Mouse (Mus musculus) layer of hippocampus, adult 2 months (tissue): ENCODE data around the gene Ppp3ca. TPM values are rescaled to one million over a fixed set of nuclear protein-coding genes. Genes with fewer than 3 reads are reported as not detected.
A peak's percentile ranks its signal among the peaks of the same experiment; 100 is the strongest.

Experiments used
- DNase-seq, 2 experiments: peaks; one replicate each; pipeline ENCODE4 v3.0.0; 2022; ENCODE audit warnings: low spot score in 2 of 2
- H3K27ac ChIP-seq: fragments of 200-600 bp; 2 replicates; pipeline ENCODE4 v1.8.1; 2022
- H3K4me3 ChIP-seq: fragments of 200-600 bp; 2 replicates; pipeline ENCODE4 v1.8.1; 2022; ENCODE audit warnings: mild to moderate bottlenecking
- CTCF ChIP-seq: fragments of 200-600 bp; conservative IDR thresholded peaks from 2 replicates; pipeline ENCODE4 v1.8.1; 2022; ENCODE audit warnings: antibody characterized with exemption, mild to moderate bottlenecking, moderate library complexity
- total RNA-seq, 2 experiments: library from RNA; stranded (reverse); gene quantifications; 2 replicates each; pipeline ENCODE4 v1.2.3; 2021

Gene Ppp3ca
- total RNA-seq, 2 experiments from 2014 or later: 1,343 to 1,371 TPM

DNA sequence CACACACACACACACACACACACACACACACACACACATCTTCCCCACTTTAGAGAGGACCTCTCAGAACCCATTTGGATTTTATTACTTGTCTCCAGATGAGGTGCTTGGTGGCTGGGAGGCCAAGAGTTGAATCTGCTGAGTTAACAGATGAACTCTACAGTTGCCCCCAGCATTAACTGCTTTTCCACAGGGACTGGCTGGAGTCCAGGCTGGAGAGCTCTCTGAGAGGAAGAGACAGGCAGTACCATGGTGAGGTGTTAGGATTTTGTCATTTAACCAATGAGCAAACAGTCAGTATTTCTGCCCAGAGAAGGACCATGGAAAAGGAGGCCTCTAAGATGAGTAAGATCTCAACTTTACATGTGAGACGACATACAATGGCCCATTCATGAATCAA is 179.1 kb downstream of the Ppp3ca start:
- Histone ChIP-seq H3K4me3 (no peak overlapping the region), H3K27ac (peak overlapping the region; percentile 39; the same call in 1 of the 2 replicates)
- no peak for DNase-seq
- no peak for TF ChIP-seq CTCF

DNA sequence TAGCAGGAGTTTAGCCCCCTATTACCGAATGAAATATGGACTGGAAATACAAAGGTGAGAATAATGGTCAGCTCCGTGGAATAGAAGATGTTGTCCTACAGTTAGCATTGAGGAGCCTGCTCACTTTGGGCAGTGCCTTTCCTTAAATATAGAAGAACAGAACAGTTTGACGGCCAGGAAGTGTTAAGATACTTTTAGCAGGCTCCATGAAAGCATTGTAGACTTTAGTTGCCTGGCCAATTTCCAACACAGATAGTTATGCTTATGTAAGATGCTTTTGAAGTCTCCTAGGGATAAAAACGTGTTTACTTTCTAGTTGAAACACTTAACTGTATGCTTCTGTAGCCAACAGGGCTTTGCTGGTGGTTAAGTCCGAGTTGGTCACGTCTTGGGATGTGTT is 183.0 kb downstream of the Ppp3ca start:
- no peak for TF ChIP-seq CTCF
- no peak for DNase-seq
- Histone ChIP-seq H3K4me3 (no peak overlapping the region), H3K27ac (peak overlapping the region; percentile 29; the same call in 1 of the 2 replicates)

DNA sequence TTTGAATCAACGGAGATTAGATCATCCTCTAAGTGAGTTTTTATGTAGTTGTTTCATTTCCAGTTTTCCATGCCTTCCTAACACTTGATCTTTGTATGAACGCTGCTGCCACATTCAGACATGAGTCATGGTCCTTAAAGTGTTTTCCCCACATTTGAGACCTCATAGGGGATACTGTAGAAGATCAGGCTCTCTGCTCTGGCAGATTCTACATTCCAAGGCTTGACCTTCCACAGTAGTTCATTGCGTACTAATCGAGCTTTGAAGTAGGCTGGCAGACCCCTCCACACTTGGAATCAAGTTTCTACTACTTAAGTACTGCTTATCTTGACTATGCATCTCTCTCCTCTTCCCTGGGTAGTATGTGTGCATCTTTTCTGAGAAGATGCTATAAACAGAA is 183.7 kb downstream of the Ppp3ca start:
- peak overlapping the region; percentile 29; the same call in 1 of the 2 replicates for H3K27ac ChIP-seq
- DNase-seq: no peak
- no peak overlapping the region for H3K4me3 ChIP-seq
- TF ChIP-seq CTCF: no peak

DNA sequence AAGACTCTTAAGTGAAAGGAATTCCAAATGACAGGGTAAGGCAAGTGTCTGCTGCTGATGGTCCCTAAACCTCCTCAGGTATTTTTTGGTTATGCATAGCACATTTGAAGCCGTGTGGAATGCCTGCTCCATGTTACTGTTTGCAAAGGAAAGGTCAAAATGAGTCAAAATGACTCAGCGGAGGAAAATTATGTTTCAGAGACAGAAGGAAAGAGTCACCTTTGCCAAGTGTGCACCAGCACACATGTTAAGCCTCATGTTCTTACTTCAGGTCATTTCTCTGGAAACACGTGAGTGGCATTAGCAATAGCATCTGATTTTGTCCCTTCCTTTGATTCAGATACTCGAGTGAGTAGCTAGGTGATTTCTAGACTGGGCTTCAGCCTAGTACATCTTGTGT is 186.1 kb downstream of the Ppp3ca start:
- no peak for TF ChIP-seq CTCF
- H3K4me3 ChIP-seq: no peak overlapping the region
- no peak for DNase-seq
- peak overlapping the region; percentile 44; the same call in 1 of the 2 replicates for H3K27ac ChIP-seq

DNA sequence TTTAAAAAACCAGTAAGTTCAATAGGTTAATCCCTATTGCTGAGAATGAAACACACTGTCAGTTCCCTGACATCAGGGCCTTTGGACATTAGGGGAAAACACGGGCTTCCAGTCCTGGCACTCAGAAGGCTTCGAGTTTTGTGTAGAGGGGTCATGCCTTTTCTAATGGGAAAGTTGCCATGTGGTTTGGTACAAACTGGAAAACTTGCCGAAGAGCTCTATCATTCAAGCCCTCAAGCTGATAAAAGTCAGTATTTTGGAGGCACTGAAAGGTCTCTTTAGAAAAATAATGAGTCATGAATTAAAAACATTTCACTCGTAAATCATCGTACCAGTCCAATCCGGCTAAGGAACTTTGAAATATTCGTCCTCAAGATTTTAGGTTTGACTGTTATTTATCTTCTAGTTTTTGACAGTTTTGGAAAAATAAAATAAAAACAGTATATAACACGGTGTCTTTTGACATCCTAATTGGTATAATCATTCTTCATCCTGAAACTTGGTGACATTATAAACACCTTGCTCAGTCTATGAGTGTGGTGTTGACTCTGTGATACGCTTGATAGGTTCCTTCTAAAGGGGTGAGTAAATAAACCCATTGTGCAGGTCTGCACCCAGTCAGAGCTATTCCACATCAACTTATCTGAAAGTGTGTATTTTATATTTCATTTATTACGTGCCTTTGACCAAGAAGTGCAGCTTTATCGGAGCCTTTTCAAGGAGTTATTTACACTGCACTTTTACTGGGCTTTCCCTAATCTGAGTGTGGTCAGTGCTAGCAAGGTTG is 192.3 kb downstream of the Ppp3ca start:
- DNase-seq: no peak
- H3K4me3 ChIP-seq: no peak overlapping the region
- H3K27ac ChIP-seq: peak overlapping the region; percentile 19; the same call in 1 of the 2 replicates
- TF ChIP-seq CTCF: no peak

DNA sequence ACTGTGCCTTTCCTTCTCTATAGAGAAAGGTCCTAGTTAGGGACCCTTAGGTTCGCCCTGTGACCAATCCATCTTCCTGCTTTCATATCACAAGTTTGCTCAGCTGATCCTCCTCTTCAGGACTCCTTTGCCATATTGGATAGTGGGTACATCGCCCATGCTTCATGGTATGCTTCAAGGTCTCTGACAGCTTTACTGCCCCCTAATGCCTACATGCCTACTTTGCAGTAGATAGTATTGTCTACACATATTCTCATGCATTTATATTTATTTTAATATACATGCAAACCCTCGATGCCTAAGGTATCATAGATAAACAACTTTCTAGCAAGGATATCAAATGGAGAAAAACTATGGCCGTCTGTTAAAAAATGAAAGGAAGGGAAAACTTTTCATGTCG is 193.2 kb downstream of the Ppp3ca start:
- H3K27ac ChIP-seq: no peak overlapping the region; the same call in 1 of the 2 replicates
- no peak overlapping the region for H3K4me3 ChIP-seq
- TF ChIP-seq CTCF: peak; percentile 50
- no peak for DNase-seq

DNA sequence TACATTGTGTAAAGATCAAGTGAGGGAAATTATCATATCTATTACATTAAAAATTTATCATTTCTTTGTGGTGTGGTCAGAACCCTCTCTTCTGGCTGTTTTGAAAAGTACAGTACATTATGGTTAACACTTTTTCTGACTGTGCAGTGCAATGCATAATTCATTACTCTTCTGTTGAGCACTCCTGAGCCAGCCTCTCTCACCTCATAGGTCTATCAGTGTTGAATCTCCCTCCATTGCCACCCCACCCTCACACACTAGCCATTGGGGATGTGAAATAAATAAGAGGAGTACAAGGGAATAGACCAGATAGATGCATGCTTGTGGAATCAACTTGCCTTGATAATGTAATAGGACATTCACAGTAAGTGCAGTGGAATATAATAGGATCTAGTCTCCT is 194.4 kb downstream of the Ppp3ca start:
- no peak overlapping the region for H3K4me3 ChIP-seq
- DNase-seq: no peak
- TF ChIP-seq CTCF: no peak
- H3K27ac ChIP-seq: no peak overlapping the region; the same call in 1 of the 2 replicates

DNA sequence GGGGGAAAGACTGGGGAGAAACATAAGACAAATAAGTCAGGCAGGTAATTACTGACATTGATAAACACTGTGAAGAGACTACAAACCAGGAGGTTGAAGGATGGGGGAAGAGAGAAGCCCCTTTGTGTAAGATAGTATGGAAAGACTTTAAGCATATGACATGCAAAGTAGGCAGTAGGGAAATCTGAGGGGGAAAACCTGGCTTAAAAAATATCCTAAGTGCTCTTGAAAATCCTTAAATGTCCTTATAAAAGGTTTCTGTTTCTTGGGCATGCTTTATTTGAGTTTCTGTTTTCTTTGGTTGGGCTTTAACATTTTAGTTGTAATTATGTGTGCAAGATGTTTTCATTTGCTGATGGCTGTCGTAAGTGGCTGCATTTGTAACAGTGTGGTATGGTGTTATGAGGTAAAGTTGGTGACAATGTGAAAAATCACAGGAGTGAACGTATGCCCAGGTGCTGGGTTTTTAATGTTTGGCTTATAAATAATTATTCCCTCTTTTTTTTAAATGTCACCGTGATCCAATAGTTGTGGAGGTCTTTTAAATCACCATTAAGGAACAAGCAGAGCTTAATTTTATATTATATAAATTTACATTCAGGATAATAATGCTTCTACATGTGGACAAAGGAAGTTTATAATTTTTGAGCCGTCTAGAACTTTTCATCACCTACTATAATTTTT is 195.4 kb downstream of the Ppp3ca start:
- TF ChIP-seq CTCF: no peak
- no peak for DNase-seq
- Histone ChIP-seq H3K4me3 (no peak overlapping the region), H3K27ac (peak overlapping the region; percentile 20; the same call in 1 of the 2 replicates)

DNA sequence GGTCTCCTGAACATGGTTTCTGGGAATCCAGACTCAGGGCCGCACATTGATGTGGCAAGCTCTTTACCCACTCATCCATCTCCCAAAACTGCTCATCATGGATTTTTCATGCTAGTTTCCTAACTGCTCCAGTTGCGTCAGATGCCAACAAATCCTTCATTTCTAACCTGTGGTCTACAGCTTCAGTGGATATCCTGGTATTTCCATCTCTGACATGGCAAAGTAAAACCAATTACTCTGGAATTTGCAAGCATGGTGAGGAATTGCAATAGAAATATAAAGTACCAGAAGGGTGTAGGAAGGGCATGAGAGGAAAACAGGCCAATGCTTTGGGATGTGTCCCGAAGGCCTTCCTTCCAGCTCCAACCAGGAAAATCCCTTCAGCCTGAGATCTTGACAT is 196.2 kb downstream of the Ppp3ca start:
- DNase-seq: no peak
- no peak for TF ChIP-seq CTCF
- Histone ChIP-seq H3K27ac (peak overlapping the region; percentile 40; the same call in 1 of the 2 replicates), H3K4me3 (no peak overlapping the region)

DNA sequence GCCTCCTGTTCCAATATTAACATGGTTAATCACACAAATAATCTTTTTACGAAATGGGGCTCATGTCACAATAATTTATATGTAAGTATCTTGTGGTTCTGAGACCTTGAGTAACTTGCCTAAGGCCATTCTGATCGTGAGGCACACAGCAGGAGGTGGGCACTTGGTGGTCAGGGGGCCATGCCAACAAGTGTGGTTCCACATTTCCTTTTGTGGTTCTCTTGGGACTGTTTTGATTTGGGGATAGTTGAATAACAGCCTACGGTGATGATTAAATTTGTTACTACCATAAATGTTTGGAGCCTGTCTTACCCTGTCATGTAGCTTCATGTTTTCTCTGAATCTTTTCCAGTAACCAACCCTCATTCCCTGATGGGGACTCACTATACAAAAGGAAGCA is 196.6 kb downstream of the Ppp3ca start:
- peak overlapping the region; percentile 40; the same call in 1 of the 2 replicates for H3K27ac ChIP-seq
- DNase-seq: no peak
- H3K4me3 ChIP-seq: no peak overlapping the region
- no peak for TF ChIP-seq CTCF

DNA sequence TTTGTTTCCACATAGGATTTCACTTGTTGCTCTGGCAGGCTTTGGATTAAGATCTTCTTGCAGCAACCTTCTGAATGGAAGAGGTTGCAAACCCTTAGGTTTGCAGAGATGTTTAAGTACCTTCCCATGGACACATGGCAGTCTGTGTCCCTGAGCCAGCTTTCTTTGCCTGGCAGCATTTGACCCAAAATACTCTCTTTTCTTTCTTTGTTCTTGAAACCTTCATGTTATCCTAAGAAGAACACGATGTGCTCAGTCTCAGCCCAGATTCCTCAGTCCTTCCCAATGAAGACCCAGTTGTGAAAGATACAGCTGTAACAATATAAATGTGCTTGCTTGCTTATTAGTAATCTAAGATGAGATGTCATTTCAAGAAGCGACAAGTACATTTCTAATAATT is 197.4 kb downstream of the Ppp3ca start:
- Histone ChIP-seq H3K4me3 (no peak overlapping the region), H3K27ac (0 out of 2 replicates have a peak overlapping the region, but pooled peaks have one; percentile 40)
- DNase-seq: no peak
- no peak for TF ChIP-seq CTCF

DNA sequence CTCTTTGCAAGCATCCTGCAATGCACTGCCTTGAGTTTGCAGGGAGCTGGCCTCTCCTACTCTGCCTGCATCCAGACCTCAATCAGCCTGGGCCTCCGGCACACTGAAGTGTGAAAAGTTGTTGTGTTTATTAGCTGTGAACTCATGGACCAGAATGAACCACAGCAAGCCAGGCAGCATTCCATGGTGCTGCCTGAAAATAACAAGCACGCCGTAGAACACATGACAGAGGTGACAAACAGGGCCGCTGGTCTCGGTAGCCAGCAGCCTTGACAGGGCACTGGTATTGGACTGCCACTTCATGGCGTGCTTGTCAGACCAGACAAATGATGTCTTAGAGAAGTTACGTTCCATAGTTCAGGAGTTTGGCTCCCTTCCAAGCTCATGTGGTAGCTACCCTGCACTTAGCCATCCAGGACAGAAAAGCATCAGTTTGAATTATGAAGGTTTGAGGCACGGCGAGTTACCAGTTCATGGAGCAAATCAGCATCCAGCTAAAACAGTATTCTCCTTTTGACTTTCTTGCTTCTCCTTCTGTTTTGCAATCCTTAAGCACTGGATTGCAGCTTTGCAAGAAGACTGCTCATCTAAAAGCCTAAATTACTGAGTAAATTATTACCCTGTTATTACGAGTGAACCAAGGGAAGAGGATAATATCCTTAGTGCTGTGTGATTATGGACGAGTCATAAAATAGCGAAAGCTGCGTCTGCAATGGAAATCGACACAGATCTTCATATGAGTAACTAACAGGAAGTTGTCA is 202.0 kb downstream of the Ppp3ca start:
- H3K27ac ChIP-seq: peak overlapping the region; percentile 75
- H3K4me3 ChIP-seq: no peak overlapping the region
- TF ChIP-seq CTCF: no peak
- DNase-seq: no peak
